Mouse (Mus musculus): ENCODE results near the gene Kat2b. TPM values are rescaled to one million over a fixed set of nuclear protein-coding genes. Genes with fewer than 3 reads are reported as not detected.
A peak's percentile ranks its signal among the peaks of the same experiment; 100 is the strongest.
"Not testable (repeated sequence)": the region's sequence is repeated elsewhere in the genome, so short reads cannot be mapped to it uniquely, and the experiment has no call there.

Gene Kat2b
- polyA plus RNA-seq, 1 experiment from 2014 or later: 5.2 TPM

DNA sequence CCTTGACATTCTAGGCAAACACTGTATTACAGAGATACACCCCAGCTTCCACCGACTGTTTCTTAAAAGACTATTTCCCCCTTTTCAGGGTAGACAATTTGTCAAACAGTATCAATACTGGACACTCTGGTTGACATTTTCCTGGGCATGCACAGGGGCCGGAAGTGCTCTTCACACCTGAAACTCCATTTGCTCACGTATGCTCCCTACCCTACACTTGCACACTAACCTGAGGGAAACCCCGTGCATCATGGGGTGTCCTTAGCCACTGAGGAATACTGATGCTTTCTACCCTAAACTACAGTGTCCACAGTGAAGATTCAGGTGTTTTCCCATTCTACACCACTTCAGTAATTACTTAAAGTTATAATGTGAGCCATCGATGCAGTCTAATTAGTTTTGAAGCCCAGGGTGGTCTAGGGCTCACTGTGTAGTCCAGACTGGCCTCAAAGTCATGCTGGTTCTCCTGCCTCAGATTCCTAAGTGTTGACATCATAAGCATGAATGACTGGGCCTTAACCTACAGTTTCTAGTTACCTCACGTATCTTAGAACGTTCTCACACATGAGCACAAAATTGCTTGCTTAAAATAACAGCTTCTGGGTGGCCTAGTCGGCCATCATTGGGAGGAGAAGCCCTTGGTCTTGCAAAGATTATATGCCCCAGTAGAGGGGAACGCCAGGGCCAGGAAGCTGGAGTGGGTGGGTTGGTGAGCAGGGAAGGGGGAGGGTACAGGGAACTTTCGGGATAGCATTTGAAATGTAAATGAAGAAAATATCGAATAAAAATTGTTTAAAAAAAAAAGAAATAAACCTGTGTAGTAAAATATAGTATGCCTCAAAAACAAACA lies 30.5 kb downstream of the Kat2b start:
- Histone ChIP-seq H3K4me3 (ENCODE audit: low read depth, low read length) (no peak overlapping the region), H3K4me2 (no peak overlapping the region), H3K9me3 (ENCODE audit: low read depth, low read length) (no peaks in the 10 kb centered on the region), H3K27ac (ENCODE audit: low read depth) (no peak overlapping the region), H3K4me1 (ENCODE audit: insufficient read depth) (peaks cover 6% of the 10 kb centered on the region; the same call in 1 of the 2 replicates), H3K36me3 (ENCODE audit: insufficient read depth) (no peaks in the 10 kb centered on the region), H3K27me3 (ENCODE audit: insufficient read depth, low read length) (no peaks in the 10 kb centered on the region), H3K9ac (no peak overlapping the region)
- no peak for TF ChIP-seq CTCF (IDR thresholded peaks at IDR 0.05; ENCODE audit: low read depth)
- WGBS: 67% methylated on average over 11 of the region's 11 CpGs
- ATAC-seq (ENCODE audit: insufficient read depth) (peak; percentile 35; the same call in 1 of the 2 replicates), DNase-seq (peak; percentile 11)

DNA sequence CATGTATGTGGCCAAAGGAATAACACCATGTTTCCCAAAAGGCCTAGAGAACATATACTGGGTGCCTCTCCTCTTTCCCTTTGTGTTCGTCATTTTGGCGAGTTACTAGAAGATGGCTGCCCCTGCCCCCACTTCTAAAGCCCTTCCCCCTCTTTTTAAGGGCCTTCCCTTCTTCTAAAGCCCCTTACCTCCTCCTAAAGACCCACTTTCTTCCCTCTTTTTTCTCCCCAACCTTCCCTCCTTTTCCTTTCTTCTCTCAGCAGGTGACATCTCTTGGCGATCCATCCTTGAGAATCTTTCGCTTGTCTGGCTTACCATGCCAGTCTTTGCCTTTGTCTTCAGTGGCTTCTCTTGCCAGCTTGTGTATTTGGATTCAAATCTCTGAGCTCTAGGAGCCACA lies 31.9 kb downstream of the Kat2b start:
- TF ChIP-seq CTCF (IDR thresholded peaks at IDR 0.05; ENCODE audit: low read depth): no peak
- Histone ChIP-seq H3K9ac (no peak overlapping the region), H3K4me3 (ENCODE audit: low read depth, low read length) (no peak overlapping the region)

GRCm38 (mm10) chr17:53603236-53603635 lies 36.6 kb downstream of the Kat2b start:
- H3K4me3 ChIP-seq (ENCODE audit: low read depth, low read length); DNase-seq; H3K27ac ChIP-seq (ENCODE audit: low read depth); H3K36me3 ChIP-seq (ENCODE audit: insufficient read depth); H3K4me2 ChIP-seq; ATAC-seq (ENCODE audit: insufficient read depth); H3K9me3 ChIP-seq (ENCODE audit: low read depth, low read length); H3K4me1 ChIP-seq (ENCODE audit: insufficient read depth); H3K27me3 ChIP-seq (ENCODE audit: insufficient read depth, low read length); H3K9ac ChIP-seq: not testable (repeated sequence)
- WGBS: no CpG with 5 or more reads among the region's 7 CpGs

More for the DNA sequence above, 31.9 kb downstream of the Kat2b start:
- no peaks in the 10 kb centered on the region for H3K9me3 ChIP-seq (ENCODE audit: low read depth, low read length)
- no peaks in the 10 kb centered on the region for H3K27me3 ChIP-seq (ENCODE audit: insufficient read depth, low read length)
- H3K4me1 ChIP-seq (ENCODE audit: insufficient read depth): peaks cover 6% of the 10 kb centered on the region; the same call in 1 of the 2 replicates
- H3K36me3 ChIP-seq (ENCODE audit: insufficient read depth): no peaks in the 10 kb centered on the region
- H3K27ac ChIP-seq (ENCODE audit: low read depth): no peak overlapping the region
- no peak for ATAC-seq (ENCODE audit: insufficient read depth)
- no peak for DNase-seq
- no peak overlapping the region for H3K4me2 ChIP-seq
- WGBS: 86% methylated on average over 4 of the region's 4 CpGs

DNA sequence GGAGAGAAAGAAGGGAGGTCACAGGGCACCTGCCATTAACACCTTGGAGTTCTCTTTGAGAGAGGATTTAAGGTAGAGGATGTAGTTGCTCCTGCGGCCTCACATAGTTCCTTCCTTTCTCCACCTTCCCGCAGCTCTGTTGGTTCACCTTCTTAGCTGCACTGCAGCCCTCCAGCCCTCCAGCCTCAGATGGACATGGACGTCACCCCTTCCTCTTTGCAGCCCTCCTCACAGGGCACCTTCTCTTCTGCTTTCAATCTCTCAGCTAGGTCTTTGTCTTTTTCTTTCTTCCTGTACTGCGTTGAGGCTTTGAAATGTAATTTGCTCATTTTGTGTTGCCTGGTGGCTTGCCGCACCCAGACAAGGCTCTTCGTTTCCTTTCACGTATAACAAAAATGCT lies 39.4 kb downstream of the Kat2b start:
- H3K27me3 ChIP-seq (ENCODE audit: insufficient read depth, low read length); ATAC-seq (ENCODE audit: insufficient read depth); H3K4me3 ChIP-seq (ENCODE audit: low read depth, low read length); H3K27ac ChIP-seq (ENCODE audit: low read depth); H3K4me1 ChIP-seq (ENCODE audit: insufficient read depth); DNase-seq; H3K9ac ChIP-seq; H3K36me3 ChIP-seq (ENCODE audit: insufficient read depth); H3K4me2 ChIP-seq; H3K9me3 ChIP-seq (ENCODE audit: low read depth, low read length): not testable (repeated sequence)
- WGBS: no CpG with 5 or more reads among the region's 7 CpGs

DNA sequence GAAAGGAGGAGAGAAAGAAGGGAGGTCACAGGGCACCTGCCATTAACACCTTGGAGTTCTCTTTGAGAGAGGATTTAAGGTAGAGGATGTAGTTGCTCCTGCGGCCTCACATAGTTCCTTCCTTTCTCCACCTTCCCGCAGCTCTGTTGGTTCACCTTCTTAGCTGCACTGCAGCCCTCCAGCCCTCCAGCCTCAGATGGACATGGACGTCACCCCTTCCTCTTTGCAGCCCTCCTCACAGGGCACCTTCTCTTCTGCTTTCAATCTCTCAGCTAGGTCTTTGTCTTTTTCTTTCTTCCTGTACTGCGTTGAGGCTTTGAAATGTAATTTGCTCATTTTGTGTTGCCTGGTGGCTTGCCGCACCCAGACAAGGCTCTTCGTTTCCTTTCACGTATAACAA lies 42.3 kb downstream of the Kat2b start:
- no CpG with 5 or more reads among the region's 7 CpGs for WGBS
- H3K4me1 ChIP-seq (ENCODE audit: insufficient read depth); DNase-seq; H3K9me3 ChIP-seq (ENCODE audit: low read depth, low read length); ATAC-seq (ENCODE audit: insufficient read depth); H3K4me3 ChIP-seq (ENCODE audit: low read depth, low read length); H3K27ac ChIP-seq (ENCODE audit: low read depth); H3K36me3 ChIP-seq (ENCODE audit: insufficient read depth); H3K4me2 ChIP-seq; H3K27me3 ChIP-seq (ENCODE audit: insufficient read depth, low read length); H3K9ac ChIP-seq: not testable (repeated sequence)

- WGBS: 92% methylated on average over 6 of the region's 6 CpGs
- Histone ChIP-seq H3K27me3 (ENCODE audit: insufficient read depth, low read length) (no peaks in the 10 kb centered on the region), H3K9ac (no peak overlapping the region), H3K4me3 (ENCODE audit: low read depth, low read length) (no peak overlapping the region), H3K4me2 (no peak overlapping the region), H3K9me3 (ENCODE audit: low read depth, low read length) (no peaks in the 10 kb centered on the region), H3K27ac (ENCODE audit: low read depth) (no peak overlapping the region), H3K36me3 (ENCODE audit: insufficient read depth) (0 out of 2 replicates have a peak, but pooled peaks cover 2% of the 10 kb centered on the region), H3K4me1 (ENCODE audit: insufficient read depth) (no peaks in the 10 kb centered on the region)
- ATAC-seq (ENCODE audit: insufficient read depth) (no peak), DNase-seq (no peak)
- no peak for TF ChIP-seq CTCF (IDR thresholded peaks at IDR 0.05; ENCODE audit: low read depth)
These were observed 50.8 kb downstream of the Kat2b start for GRCm38 (mm10) chr17:53617295-53617957.

DNA sequence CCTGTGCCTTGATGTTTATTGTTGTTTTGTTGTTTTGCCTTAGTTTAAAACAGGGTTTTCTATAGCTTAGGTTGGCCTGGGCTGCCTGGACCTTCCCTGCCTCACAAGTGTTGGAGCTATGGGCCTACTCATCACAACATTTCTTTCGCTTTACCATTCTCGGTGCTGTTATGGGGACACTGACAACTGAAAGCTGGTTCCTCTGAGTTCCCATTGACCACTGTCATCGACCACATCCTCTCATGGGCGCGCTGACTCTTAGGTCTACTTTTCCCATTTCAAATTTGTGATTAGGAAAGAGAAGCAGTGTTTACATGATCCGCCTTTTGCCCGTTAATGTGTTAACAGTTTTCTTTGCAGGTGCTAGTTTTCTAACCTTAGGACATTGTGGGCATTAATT lies 51.7 kb downstream of the Kat2b start:
- Histone ChIP-seq H3K27me3 (ENCODE audit: insufficient read depth, low read length) (no peaks in the 10 kb centered on the region), H3K4me3 (ENCODE audit: low read depth, low read length) (no peak overlapping the region), H3K4me2 (no peak overlapping the region), H3K27ac (ENCODE audit: low read depth) (no peak overlapping the region), H3K9me3 (ENCODE audit: low read depth, low read length) (no peaks in the 10 kb centered on the region), H3K36me3 (ENCODE audit: insufficient read depth) (no peaks in the 10 kb centered on the region), H3K9ac (no peak overlapping the region), H3K4me1 (ENCODE audit: insufficient read depth) (no peaks in the 10 kb centered on the region)
- no peak for TF ChIP-seq CTCF (IDR thresholded peaks at IDR 0.05; ENCODE audit: low read depth)
- DNase-seq: no peak
- 93% methylated on average over 7 of the region's 7 CpGs for WGBS
- ATAC-seq (ENCODE audit: insufficient read depth): no peak
